Mouse (Mus musculus): ENCODE data around the gene Nek7. TPM values are rescaled to one million over a fixed set of nuclear protein-coding genes. Genes with fewer than 3 reads are reported as not detected.

The Nek7 gene
- total RNA-seq, 1 experiment from 2014 or later = 58.0 TPM

- ATAC-seq (ENCODE audit: extremely low read depth, insufficient number of reproducible peaks, low FRiP score, poor library complexity, severe bottlenecking) = no peak
Observed at GRCm38 (mm10) chr1:138461425-138461824, 158.5 kb downstream of the Nek7 start.

DNA sequence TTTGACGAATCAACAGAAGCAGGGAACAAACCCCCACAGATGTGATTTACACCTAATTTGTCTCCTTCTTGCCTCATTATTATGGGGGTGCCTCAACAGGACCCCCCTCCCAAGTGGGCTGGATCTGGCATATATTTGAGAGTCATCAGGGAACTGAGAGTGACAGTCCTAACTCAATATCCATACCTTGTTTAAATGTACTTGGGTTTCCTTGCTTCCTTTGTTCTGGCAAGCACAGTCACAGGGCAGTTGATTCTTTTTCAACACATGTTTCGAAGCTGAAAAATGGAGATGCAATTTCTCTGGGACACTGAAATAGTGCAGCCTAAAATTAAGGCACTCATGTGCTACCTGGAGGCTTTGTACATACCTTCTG, 170.5 kb downstream of the Nek7 start:
- no peak for ATAC-seq (ENCODE audit: extremely low read depth, insufficient number of reproducible peaks, low FRiP score, poor library complexity, severe bottlenecking)

DNA sequence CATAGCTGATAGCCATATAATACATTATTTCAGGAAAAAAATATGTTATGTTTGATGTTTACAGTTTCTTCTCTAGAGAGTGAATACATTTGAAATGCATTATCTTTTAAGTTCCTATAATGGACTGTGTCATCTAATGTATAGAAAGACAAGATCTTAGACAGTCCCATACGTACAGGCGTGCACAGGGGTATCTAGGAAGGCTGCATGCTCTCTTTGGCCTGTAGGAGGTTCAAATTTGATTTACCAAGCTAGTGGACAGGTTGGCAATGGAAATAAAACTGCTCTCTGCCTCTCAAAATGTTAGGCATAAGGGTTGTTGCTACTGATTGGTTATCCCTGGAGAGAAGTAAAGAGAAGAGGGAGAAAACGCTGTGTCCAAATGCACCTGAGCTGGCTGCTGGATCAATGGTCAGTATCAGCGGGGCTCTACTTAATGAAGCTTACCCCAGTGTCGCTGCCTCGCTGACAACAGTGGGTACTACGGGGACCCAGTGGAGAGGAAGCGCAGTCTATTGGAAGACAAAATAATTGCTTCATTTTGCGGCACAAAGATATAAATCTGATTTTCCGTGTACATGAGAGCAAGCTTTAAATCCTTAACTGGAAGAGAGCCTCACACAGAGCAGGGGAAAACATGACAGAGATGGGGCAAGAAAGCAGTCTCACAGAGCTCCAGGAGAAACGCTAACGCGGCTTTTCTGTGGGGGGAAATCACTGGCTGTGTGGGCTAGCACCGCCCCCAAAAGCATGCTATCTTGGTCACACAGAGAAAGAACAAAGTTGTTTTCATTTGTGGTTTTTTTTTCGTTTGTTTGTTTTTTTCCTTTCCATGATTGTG, 171.1 kb downstream of the Nek7 start:
- no peak for ATAC-seq (ENCODE audit: extremely low read depth, insufficient number of reproducible peaks, low FRiP score, poor library complexity, severe bottlenecking)

- ATAC-seq (ENCODE audit: extremely low read depth, insufficient number of reproducible peaks, low FRiP score, poor library complexity, severe bottlenecking) = no peak
Observed at GRCm38 (mm10) chr1:138446846-138447245, 173.1 kb downstream of the Nek7 start.

Other genes starting within 250 kb of the Nek7 start
- gene Lhx9, start 228.4 kb upstream of the Nek7 start, total RNA-seq (2017) = not detected in 2 replicates
- gene 2310009B15Rik, start 236.7 kb upstream of the Nek7 start, total RNA-seq (2017) = 2.9 and 6.1 TPM in 2 replicates